Mouse (Mus musculus) spleen, adult 2 months (tissue): Measurements from ENCODE around the gene Map3k4.

ENCODE experiments used
- CTCF ChIP-seq: fragments of 200-500 bp; IDR thresholded peaks from 2 replicates; pipeline ENCODE4 v1.5.1; 2011; ENCODE audit warnings: mild to moderate bottlenecking, inconsistent platforms; ENCODE audit not compliant: insufficient read depth, insufficient read length, insufficient replicate concordance; ENCODE audit errors: extremely low read depth
- POLR2A ChIP-seq: fragments of 200-500 bp; IDR thresholded peaks from 2 replicates; pipeline ENCODE4 v1.6.1; 2011; ENCODE audit warnings: low read depth, low read length, inconsistent platforms

GRCm38 (mm10) chr17:12211890-12212289 lies 106.7 kb downstream of the Map3k4 start:
- TF ChIP-seq POLR2A (no peak), CTCF (no peak)
